In the genomic region with DNA sequence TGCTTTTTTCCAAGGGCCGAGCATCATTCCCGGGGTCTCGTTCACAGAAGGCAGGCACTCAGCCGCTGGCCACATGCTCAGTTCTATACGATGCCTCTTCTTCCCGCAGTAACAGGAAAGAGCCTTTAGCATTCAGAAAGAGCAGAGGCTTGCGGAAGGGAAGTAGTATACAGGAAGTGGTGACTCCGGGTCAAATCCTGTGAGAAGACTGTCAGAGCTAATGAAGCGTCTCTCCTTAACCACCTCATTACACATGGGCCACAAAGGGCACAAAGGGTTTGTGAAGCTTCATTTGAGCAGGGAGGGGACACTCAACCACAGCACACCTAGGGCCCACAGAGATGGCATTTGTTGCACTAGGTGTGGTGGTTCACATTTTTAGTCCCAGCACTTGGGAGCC, we compare ENCODE assay signal across 15 mouse cellular contexts. TPM values are rescaled to one million over a fixed set of nuclear protein-coding genes. Genes with fewer than 3 reads are reported as not detected.
DNase-seq lines count a peak whose midpoint lies in the region; ATAC-seq and TF ChIP-seq lines count a peak whose summit lies in the region.
"Had no signal": no experiment of that assay in that cellular context is flagged by ENCODE, and none has a peak within 500 bp of the region (broad histone marks: within the 10 kb centered on the region; RNA-seq: fewer than 3 reads in every experiment).

No protein-coding gene starts in this region.

- no peak for TF ChIP-seq POLR2A in kidney, adult 2 months (IDR thresholded peaks at IDR 0.05; ENCODE audit: low read depth, low read length)

- H3K36me3 ChIP-seq in lung, postnatal 0 days (ENCODE audit: insufficient read depth, low read length) = no peaks in the 10 kb centered on the region
- H3K36me3 ChIP-seq in splenic B cell, adult 2 months (ENCODE audit: control insufficient read depth, insufficient read depth, low read length, poor library complexity, severe bottlenecking) = no peaks in the 10 kb centered on the region
- no peaks in the 10 kb centered on the region for H3K36me3 ChIP-seq in kidney, adult 2 months (ENCODE audit: control insufficient read depth, insufficient read depth, low read length)
- H3K36me3 ChIP-seq: embryonic facial prominence, embryonic 12.5 days; kidney, embryonic 15.5 days; limb, embryonic 12.5 days had no signal

- H3K27me3 ChIP-seq in lung, postnatal 0 days (replicated peaks; ENCODE audit: insufficient read depth, low read length) = no peaks in the 10 kb centered on the region
- H3K27me3 ChIP-seq in splenic B cell, adult 2 months (ENCODE audit: control insufficient read depth, insufficient read depth, low read length, poor library complexity, severe bottlenecking) = no peaks in the 10 kb centered on the region
- H3K27me3 ChIP-seq in kidney, adult 2 months (replicated peaks; ENCODE audit: control insufficient read depth, insufficient read depth, low read length) = no peaks in the 10 kb centered on the region
- H3K27me3 ChIP-seq: embryonic facial prominence, embryonic 12.5 days; kidney, embryonic 15.5 days; limb, embryonic 12.5 days had no signal

- intact Hi-C loops in left cerebral cortex, adult 2 months (cut with DNase I) = no loop called here

- no peak overlapping the region for H3K27ac ChIP-seq in lung, postnatal 0 days (ENCODE audit: low read length)
- H3K27ac ChIP-seq in kidney, adult 2 months (ENCODE audit: insufficient read depth, low read depth, low read length) = no peak overlapping the region
- H3K27ac ChIP-seq in left cerebral cortex, adult 2 months = no peak overlapping the region
- H3K27ac ChIP-seq: embryonic facial prominence, embryonic 12.5 days; hindbrain, postnatal 0 days; kidney, embryonic 15.5 days; limb, embryonic 12.5 days had no signal

- DNase-seq in lung, postnatal 0 days (ENCODE audit: low spot score) = peak; percentile 29
- no peak for DNase-seq in lung, postnatal 10 days
- peak; percentile 22 to 35 for DNase-seq in B cell, adult 2 months
- DNase-seq in splenic B cell, adult 2 months (ENCODE audit: low read depth, low spot score) = peak; percentile 40
- DNase-seq in cerebellum, postnatal 36 days = no peak
- DNase-seq in kidney, adult 2 months = no peak
- DNase-seq in left cerebral cortex, adult 2 months (ENCODE audit: extremely low spot score in 1 of 2, low spot score in 2 of 2) = no peak
- DNase-seq: forebrain, postnatal 0 days had no signal

- WGBS in lung, postnatal 0 days = 64% methylated on average over 9 of the region's 9 CpGs
- WGBS in kidney, adult 2 months = 52% methylated on average over 9 of the region's 9 CpGs

- no peak for TF ChIP-seq CTCF in lung, postnatal 0 days (IDR thresholded peaks at IDR 0.05)
- no peak for TF ChIP-seq CTCF in kidney, adult 2 months (conservative IDR thresholded peaks at IDR 0.05; ENCODE audit: insufficient read depth, insufficient read length, low read depth, low read length)
- TF ChIP-seq CTCF in left cerebral cortex, adult 2 months (IDR thresholded peaks at IDR 0.05) = no peak

- no peak for TF ChIP-seq EP300 in lung, postnatal 0 days (IDR thresholded peaks at IDR 0.05)

- no peaks in the 10 kb centered on the region for H3K4me1 ChIP-seq in lung, postnatal 0 days (ENCODE audit: insufficient read depth, low read depth, low read length)
- H3K4me1 ChIP-seq in kidney, adult 2 months (ENCODE audit: control insufficient read depth, insufficient read depth, low read length) = no peaks in the 10 kb centered on the region
- H3K4me1 ChIP-seq: embryonic facial prominence, embryonic 12.5 days had no signal

- no peak overlapping the region for H3K9ac ChIP-seq in lung, postnatal 0 days (replicated peaks; ENCODE audit: low read depth)
- H3K9ac ChIP-seq: embryonic facial prominence, embryonic 12.5 days; forebrain, postnatal 0 days; kidney, embryonic 15.5 days; limb, embryonic 12.5 days had no signal

- no peak overlapping the region for H3K4me3 ChIP-seq in lung, postnatal 0 days (ENCODE audit: low read depth, low read length)
- H3K4me3 ChIP-seq in kidney, adult 2 months (ENCODE audit: insufficient read depth, low read depth, low read length) = no peak overlapping the region
- H3K4me3 ChIP-seq in left cerebral cortex, adult 2 months = no peak overlapping the region
- H3K4me3 ChIP-seq: embryonic facial prominence, embryonic 12.5 days; kidney, embryonic 15.5 days; limb, embryonic 12.5 days; megakaryocyte, embryonic 14.5 days had no signal

- H3K9me3 ChIP-seq in lung, postnatal 0 days (ENCODE audit: low read length) = no peaks in the 10 kb centered on the region
- H3K9me3 ChIP-seq: embryonic facial prominence, embryonic 12.5 days; kidney, embryonic 15.5 days; limb, embryonic 12.5 days had no signal

- ATAC-seq in lung, postnatal 0 days = no peak
- peak; percentile 68 for ATAC-seq in granulocyte monocyte progenitor cell, adult 5-6 weeks (replicated peaks; ENCODE audit: poor library complexity, severe bottlenecking)
- ATAC-seq: forebrain, postnatal 0 days; hindbrain, postnatal 0 days had no signal

- H3K4me2 ChIP-seq in lung, postnatal 0 days (replicated peaks; ENCODE audit: low read depth, low read length) = no peak overlapping the region
- H3K4me2 ChIP-seq: embryonic facial prominence, embryonic 12.5 days; heart, embryonic 11.5 days; kidney, embryonic 15.5 days; limb, embryonic 12.5 days had no signal

RNA-seq across cellular contexts. Expression of a gene that starts 55.1 kb away (rescaled TPM):
- 205 and 234 TPM in 2 replicates for polyA plus RNA-seq in lung, postnatal 0 days (2015; fragmentation: Nextera tagmentation; extraction: Ambion mirVana)
- total RNA-seq in granulocyte monocyte progenitor cell, adult 5-6 weeks (2014; fragmentation: Nextera tagmentation) = 4.6 and 18.1 TPM in 2 replicates
- 44.3 and 53.7 TPM in 2 replicates for total RNA-seq in granulocyte monocyte progenitor cell, adult 5-6 weeks (2017)
- polyA plus RNA-seq in kidney, adult 2 months (2012; rRNA removed) = 26.3 and 28.4 TPM in 2 replicates
- total RNA-seq in left cerebral cortex, adult 2 months (2021) = 10 to 100 TPM; 14.7 to 17.5 TPM

RNA-seq across cellular contexts. Expression of a gene that starts 56.6 kb away (rescaled TPM):
- 106 and 117 TPM in 2 replicates for polyA plus RNA-seq in lung, postnatal 0 days (2015; fragmentation: Nextera tagmentation; extraction: Ambion mirVana)
- total RNA-seq in granulocyte monocyte progenitor cell, adult 5-6 weeks (2014; fragmentation: Nextera tagmentation) = 66.8 and 109 TPM in 2 replicates
- total RNA-seq in granulocyte monocyte progenitor cell, adult 5-6 weeks (2017) = 58.3 and 63.6 TPM in 2 replicates
- polyA plus RNA-seq in kidney, adult 2 months (2012; rRNA removed) = 45.3 and 45.7 TPM in 2 replicates
- 100 to 1,000 TPM; 137 to 144 TPM for total RNA-seq in left cerebral cortex, adult 2 months (2021)

Comparison
In these comparisons a context has a peak if more than half of its experiments do, and no peak if none do; other contexts are left out.
1. DNase-seq: peak in lung, postnatal 0 days (single experiment), B cell, adult 2 months (2 of 2) and splenic B cell, adult 2 months (single experiment); none in lung, postnatal 10 days (single experiment), cerebellum, postnatal 36 days (0 of 2), kidney, adult 2 months (single experiment) and left cerebral cortex, adult 2 months (0 of 2).